Mouse (Mus musculus): ENCODE results near the gene B230118H07Rik.

GRCm38 (mm10) chr2:101608232-101608894 lies 41.0 kb downstream of the B230118H07Rik start:
- TF ChIP-seq CTCF (IDR thresholded peaks at IDR 0.05; ENCODE audit: low read depth, low read length) (no peak), POLR2A (IDR thresholded peaks at IDR 0.05; ENCODE audit: insufficient read depth, low read length) (no peak)
